Mouse (Mus musculus) ovary, postnatal 36 days (tissue): Measurements from ENCODE around the gene Adk.

Experiments
- DNase-seq: peaks from one replicate; pipeline ENCODE4 v3.0.0; 2022; ENCODE audit warnings: low spot score, mixed read lengths

Gene Adk

DNA sequence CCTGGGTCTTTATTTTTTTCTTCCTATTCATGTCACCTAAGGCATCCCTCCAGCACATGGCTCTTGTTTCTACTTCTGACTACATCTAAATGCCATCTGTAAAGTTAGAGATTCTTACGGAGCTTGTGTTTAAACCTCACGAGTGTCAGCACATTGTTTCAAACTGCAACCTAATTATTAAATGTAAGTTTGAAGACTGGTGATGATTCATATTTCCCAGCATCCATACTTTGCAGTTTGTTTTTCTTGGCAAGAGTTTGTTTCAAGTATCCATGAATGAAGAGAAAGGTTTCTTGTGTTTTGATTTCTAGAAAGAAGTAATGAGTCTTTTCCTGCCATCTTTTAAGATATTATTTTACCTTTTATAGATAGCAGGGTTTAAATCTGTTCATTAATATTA, 299.3 kb downstream of the Adk start:
- DNase-seq = no peak

DNA sequence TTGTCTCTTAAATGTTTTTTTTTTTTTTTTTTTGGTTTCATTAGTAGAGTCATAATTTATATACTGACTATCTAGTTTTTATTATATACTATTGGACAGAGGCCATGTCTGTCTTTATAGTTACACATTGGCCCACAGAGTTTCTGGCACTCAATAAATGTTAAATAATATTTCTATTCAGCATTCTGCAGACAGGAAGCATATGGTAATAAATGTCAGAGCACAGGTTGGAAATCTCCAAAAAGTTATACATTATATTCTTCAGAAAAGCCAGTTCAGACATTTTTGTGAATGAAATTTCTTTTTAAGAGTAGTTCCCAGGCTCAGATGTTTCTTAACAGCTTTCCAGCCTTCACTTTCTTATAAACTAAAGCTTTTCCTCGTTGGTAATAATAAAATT, 303.9 kb downstream of the Adk start:
- DNase-seq = no peak

DNA sequence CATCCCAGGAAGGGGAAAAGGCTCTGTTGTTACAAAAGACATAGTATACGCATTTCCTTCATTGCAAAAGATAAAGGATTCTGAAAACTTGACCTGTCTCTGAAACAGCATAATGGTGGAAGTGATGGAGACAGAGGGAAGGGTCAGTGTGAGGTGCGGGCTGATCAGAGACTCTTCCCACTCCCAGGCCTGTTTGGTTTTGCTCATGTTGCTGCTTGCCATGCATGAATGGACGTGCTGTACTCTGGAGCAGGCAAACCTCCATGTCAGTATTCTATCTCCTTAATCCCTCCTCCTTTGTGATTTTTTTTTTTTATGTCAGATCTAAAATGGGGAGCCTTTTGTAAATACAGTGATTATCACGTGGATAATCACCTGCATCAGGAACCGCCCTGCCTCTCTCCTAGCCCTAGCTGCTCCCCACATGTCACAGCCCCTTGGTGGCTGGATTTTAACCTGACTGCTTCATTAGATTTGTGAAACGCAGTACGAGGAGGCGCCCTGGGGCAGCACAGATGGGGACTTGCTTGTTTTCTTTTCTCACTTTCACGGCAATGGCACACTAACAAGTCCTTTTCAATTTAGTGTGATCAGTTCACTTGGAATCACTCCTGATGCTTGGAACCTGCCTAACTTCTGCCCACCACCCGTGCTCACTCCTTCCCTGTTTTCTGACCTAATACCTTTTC, 307.0 kb downstream of the Adk start:
- DNase-seq = no peak

- DNase-seq = no peak
Measured at GRCm38 (mm10) chr14:21359896-21360525, 307.6 kb downstream of the Adk start.

- no peak for DNase-seq
Measured at GRCm38 (mm10) chr14:21367095-21367494, 314.7 kb downstream of the Adk start.

DNA sequence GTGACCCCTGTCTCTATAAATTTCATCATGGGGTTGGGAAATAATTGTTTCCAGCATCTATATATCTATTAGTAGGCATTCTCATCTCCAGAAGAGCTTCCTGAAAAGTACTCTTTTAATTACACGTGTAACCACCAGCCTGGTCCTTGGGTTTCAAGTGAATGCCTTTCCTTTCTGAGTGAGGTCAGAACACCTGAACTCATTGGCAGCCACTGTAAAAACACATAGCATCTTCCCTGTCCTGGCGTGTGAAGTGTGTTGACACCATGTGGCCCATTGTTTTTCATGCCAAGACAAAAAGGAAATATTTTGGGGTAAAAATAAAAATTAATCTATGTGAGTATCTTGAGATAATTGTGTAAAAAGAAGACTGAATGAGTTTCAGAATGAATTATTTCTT, 316.2 kb downstream of the Adk start:
- no peak for DNase-seq

DNA sequence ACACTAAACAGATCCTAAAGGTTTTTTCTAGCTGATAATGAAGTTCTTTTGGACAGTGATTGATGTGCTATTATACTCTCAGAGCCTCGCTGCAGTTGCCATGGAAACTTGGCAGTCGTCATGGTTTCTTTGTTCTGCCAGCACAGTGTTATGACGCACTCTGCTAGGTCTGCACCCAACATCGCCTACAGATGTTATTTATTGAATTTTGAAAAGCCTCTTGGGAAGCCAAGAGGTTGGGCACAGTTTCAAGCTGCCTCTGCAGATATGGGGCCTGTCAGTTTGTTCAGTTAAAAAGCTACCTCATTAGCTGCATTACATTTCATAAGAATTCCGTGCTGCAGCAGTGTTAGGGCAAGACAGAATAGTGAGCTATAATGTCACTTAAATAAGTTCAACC, 316.8 kb downstream of the Adk start:
- DNase-seq = peak; percentile 56

- no peak for DNase-seq
Measured at GRCm38 (mm10) chr14:21371946-21372345, 319.6 kb downstream of the Adk start.

DNA sequence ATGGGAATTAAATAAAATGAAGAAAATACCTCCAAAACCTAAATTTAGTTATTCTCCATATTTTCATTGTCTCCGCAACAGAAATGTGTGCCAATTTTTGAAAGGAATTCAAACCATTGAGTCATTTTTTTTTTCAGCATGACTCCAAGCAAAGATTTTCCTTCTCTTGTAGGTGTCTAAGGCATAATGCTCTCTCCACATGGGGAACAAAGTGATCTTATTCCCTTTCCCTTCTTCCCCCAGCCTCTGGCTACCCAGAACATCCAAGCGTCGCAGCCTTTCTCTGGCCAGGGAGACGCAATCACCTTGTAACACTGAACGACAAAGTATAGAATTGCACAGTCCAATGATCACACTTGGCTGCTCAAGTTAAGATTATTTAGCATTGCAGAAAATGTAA, 320.3 kb downstream of the Adk start:
- DNase-seq = no peak

GRCm38 (mm10) chr14:21383701-21384428, 331.5 kb downstream of the Adk start:
- no peak for DNase-seq

- DNase-seq = no peak
Measured at GRCm38 (mm10) chr14:21399506-21399905, 347.1 kb downstream of the Adk start.

DNA sequence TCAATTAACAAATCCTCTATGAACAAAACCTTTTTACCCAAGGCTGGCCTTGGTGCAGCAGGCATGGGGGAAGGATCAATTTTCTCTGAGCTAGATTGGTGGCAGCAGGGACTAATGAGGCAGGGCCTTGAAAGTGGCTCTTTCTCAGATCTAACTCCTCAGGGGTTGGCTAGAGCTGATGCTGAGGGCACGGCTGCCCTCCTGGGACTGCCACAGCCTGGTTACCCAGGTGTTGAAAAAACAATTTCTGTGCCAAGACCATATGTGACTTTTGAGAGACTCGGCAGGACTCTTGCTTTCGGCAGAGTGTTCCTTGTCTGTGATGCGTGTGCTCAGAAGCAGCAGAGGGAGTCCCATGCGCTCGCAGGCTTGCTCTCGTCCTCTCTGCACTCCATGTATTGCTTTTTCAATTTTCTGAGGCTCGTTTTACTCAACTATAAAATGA, 349.8 kb downstream of the Adk start:
- no peak for DNase-seq

DNA sequence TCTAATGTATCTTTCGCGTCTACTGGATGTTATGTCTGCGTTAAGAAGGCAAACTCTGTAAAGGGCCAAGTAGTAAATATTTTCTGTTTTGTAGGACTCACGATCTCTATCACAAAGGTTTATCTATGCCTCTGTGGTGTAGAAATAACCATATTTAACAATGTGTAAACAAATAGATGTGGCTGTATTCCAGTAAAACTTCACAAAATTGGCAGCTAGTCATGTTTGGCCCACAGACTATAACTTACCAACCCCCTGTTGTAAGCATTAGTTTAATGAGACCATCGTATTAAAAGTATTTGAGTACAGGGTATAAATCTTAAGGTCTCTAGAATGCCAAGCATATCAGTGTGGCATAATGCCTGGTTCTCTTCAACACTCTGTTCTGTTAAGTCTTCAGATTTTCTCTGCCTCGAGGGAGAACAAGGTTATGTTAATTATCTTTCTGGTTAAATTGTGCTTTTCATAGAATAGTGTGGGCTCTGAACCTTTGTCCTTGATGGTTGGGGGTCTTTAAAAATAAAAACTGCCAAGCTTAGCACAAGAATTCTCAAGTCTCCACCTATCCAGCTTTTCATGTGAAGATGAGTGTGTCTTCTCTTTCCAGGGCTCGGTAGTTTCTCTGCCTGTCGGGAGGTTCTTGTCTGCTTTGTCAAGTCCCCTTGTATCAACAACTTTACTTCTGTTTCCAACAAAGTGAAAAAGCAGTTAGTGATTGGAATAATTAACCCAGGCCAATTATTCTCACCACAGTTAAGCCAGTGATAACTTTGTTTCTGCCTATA, 350.4 kb downstream of the Adk start:
- DNase-seq = no peak

- DNase-seq = no peak
Measured at GRCm38 (mm10) chr14:21406946-21407345, 354.6 kb downstream of the Adk start.

DNA sequence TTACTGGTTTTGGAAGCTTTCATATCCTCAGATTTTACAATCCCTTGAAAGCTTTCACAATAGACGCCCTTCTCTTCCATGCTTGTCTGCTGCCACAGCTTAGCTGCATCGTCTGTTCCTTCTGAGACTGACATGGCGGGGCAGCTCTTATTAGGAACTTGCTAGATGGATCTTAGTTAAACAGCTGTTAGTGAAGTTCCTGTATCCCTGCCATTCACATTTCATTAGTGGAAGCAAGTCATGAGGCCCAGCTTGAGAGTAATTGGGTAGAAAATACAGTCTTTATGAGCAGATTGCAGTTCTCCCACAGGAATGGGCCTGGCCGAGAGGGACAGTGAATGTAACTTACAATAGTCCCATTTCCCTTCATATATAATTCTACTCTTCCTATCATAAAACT, 356.5 kb downstream of the Adk start:
- no peak for DNase-seq

- DNase-seq = no peak
Measured at GRCm38 (mm10) chr14:21410769-21411477, 358.5 kb downstream of the Adk start.

DNA sequence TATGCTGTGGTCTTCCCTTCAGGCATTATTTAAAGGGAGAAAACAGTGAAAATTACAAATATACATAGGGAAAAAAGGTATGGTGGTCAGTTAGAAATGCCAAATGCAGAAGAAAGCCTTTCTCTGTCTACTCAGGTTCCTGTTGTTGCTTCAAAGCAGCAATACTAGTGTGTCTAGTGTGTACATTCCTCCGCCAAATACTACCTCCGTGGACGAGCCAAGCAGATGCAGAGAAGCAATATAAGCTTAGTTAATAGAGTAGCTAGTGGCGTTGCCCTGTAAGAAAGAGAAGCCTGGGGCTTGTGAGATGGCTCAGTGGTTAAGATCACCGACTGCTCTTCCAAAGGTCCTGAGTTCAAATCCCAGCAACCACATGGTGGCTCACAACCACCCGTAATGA, 359.1 kb downstream of the Adk start:
- DNase-seq = no peak

DNA sequence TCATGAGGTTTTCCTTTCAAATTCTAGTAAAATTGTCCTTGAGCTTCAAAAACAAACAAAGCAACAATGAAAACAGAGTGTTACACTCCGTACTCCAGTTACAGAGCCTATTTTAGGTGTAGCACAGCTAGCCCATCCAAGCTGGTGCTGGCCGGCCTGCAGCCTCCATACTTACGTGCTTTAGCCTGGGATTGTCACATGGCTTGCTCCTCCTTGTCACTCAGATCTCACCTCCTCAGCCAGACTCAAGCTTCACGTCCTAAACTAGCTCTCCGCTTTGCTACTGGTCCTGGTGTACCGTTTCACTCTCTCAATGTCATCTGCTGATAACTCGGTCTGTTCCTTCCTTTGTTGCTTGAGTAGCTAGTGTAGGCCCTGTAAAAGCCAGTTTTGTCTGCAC, 366.0 kb downstream of the Adk start:
- no peak for DNase-seq

DNA sequence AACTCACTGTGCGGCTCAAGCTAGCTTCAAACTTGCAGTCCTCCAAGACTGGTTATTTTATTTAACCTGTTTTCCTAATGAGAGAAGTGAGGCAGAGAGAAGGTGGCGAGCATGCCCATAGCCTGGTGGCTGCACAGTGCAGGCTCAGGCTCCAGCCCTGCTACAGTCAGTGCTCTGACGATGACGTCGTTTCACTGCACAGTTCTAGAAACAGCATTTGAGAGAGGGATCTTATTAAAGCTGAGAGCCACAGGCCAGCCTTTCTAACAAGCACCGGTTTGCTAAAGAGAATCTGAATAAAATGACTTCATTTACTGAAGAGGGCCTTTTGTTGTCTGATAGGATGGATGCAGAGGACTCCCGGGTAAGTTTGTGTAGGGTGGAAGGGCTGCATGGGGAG, 375.0 kb downstream of the Adk start:
- no peak for DNase-seq

GRCm38 (mm10) chr14:21433415-21433814, 381.0 kb downstream of the Adk start:
- DNase-seq = no peak

DNA sequence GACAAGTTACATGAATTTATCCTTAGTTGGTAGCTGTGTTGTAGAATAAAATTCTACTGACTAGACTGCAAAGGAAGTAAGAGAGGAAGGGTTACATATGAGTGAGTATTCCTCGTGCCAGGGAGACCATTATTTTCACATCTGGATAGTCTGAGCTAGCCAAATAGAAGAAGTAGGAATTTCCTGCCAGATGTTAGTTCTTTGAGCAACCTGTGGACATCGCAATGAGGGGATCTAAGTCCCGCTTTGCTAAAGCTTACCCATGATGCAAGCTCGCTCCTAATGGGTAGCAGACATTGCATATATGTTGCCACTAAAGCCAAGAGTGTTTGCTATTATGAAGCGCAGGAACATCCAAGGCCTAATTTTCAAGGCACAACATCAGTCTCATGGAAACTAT, 381.6 kb downstream of the Adk start:
- no peak for DNase-seq

DNA sequence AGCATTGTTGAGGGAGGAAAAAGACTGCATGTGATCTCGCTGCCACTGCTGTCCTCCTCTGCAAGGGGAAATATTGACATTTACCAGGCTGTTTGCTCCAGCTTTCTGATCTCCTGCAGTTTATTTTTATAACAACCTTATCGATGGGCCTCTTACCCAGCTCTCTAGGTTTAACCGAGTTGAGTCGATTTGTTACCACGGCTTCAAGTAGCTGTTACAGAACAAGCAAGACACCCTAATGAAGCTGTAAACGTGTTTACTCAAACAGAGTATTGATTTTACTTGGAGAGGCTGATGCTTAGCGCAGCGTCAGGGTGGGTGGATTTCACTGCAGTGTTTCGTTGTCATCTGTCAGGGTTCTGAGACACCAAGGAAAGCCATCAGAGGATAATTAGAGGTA, 382.3 kb downstream of the Adk start:
- DNase-seq = no peak
